Mouse (Mus musculus) limb, embryonic 14.5 days (tissue): Measurements from ENCODE around the gene Kdm4a. TPM values are rescaled to one million over a fixed set of nuclear protein-coding genes. Genes with fewer than 3 reads are reported as not detected.

Experiments
- ATAC-seq: fragments of 200-750 bp; cut with Nextera tagmentation; 2 replicates; pipeline ENCODE4 v1.8.0; 2017; ENCODE audit warnings: low read depth, moderate number of reproducible peaks, moderate TSS enrichment; ENCODE audit not compliant: low FRiP score
- DNase-seq: peaks from one replicate; pipeline ENCODE4 v3.0.0-alpha.2; 2015; ENCODE audit warnings: low spot score
- H3K27ac ChIP-seq: fragments of 300-500 bp; sonication (generic); replicated peaks from 2 replicates; pipeline ENCODE4 v1.5.1; 2014; ENCODE audit warnings: low read depth, mild to moderate bottlenecking, low read length, moderate library complexity, mixed read lengths
- H3K27me3 ChIP-seq: fragments of 300-500 bp; sonication (generic); 2 replicates; pipeline ENCODE4 v1.6.1; 2014; ENCODE audit warnings: low read length, mixed read lengths; ENCODE audit not compliant: control insufficient read depth, insufficient read depth
- H3K36me3 ChIP-seq: fragments of 300-500 bp; sonication (generic); 2 replicates; pipeline ENCODE4 v1.6.1; 2014; ENCODE audit warnings: mild to moderate bottlenecking, low read length, moderate library complexity, mixed read lengths; ENCODE audit not compliant: control insufficient read depth, insufficient read depth
- H3K4me1 ChIP-seq: fragments of 300-500 bp; sonication (generic); 2 replicates; pipeline ENCODE4 v1.6.1; 2014; ENCODE audit warnings: antibody characterized with exemption, low read length, mixed read lengths; ENCODE audit not compliant: control insufficient read depth, insufficient read depth
- H3K4me2 ChIP-seq: fragments of 300-500 bp; sonication (generic); replicated peaks from 2 replicates; pipeline ENCODE4 v1.6.1; 2014; ENCODE audit warnings: low read depth, mild to moderate bottlenecking, low read length, moderate library complexity; ENCODE audit not compliant: severe bottlenecking
- H3K4me3 ChIP-seq: fragments of 300-500 bp; sonication (generic); replicated peaks from 2 replicates; pipeline ENCODE4 v1.5.1; 2014; ENCODE audit warnings: low read length
- H3K9ac ChIP-seq: fragments of 300-500 bp; sonication (generic); 2 replicates; pipeline ENCODE4 v1.6.1; 2014; ENCODE audit warnings: mild to moderate bottlenecking, low read depth, low read length, moderate library complexity; ENCODE audit not compliant: severe bottlenecking
- H3K9me3 ChIP-seq: fragments of 300-500 bp; sonication (generic); 2 replicates; pipeline ENCODE4 v1.6.1; 2016; ENCODE audit warnings: low read length; ENCODE audit not compliant: control insufficient read depth
- POLR2A ChIP-seq: fragments of 200-500 bp; IDR thresholded peaks from 2 replicates; pipeline ENCODE4 v1.8.0; 2012; ENCODE audit warnings: inconsistent platforms, mild to moderate bottlenecking, moderate library complexity, borderline replicate concordance; ENCODE audit not compliant: insufficient read depth, insufficient read length; ENCODE audit errors: extremely low read depth
- WGBS: fragments of 180-500 bp; shearing (Covaris S2); extraction: QIAGEN DNeasy Blood & Tissue Kit; methylation state at CpG from one replicate; pipeline ENCODE4 v1.1.7; 2014; 5-methylcytosine and 5-hydroxymethylcytosine counted together
- polyA plus RNA-seq, 2 experiments: library from polyadenylated mRNA; depleted of rRNA in 1 of 2; stranded (reverse) in 1 of 2; unstranded in 1 of 2; fragments of >200 nt; fragmentation: Nextera tagmentation in 1 of 2; extraction: Ambion mirVana in 1 of 2; gene quantifications; 2 replicates each; pipeline versions ENCODE4 v1.2.1 to v1.2.3; 2012 to 2014

The Kdm4a gene
- polyA plus RNA-seq, 2 experiments: 42.1 to 89.2 TPM

- TF ChIP-seq POLR2A: no peak
- Histone ChIP-seq H3K4me1 (no peaks in the 10 kb centered on the region), H3K27me3 (no peaks in the 10 kb centered on the region), H3K9ac (no peak overlapping the region), H3K27ac (no peak overlapping the region), H3K4me3 (no peak overlapping the region), H3K4me2 (no peak overlapping the region), H3K36me3 (peaks cover 95% of the 10 kb centered on the region), H3K9me3 (no peaks in the 10 kb centered on the region)
- ATAC-seq: no peak
- no peak for DNase-seq
- WGBS: 93% methylated on average over 5 of the region's 5 CpGs
These were observed 25.0 kb downstream of the Kdm4a start for GRCm38 (mm10) chr4:118154889-118155288.

GRCm38 (mm10) chr4:118152020-118152785 is 27.6 kb downstream of the Kdm4a start:
- ATAC-seq: no peak
- Histone ChIP-seq H3K4me1 (no peaks in the 10 kb centered on the region), H3K27me3 (no peaks in the 10 kb centered on the region), H3K36me3 (peaks cover 95% of the 10 kb centered on the region), H3K27ac (no peak overlapping the region), H3K4me3 (no peak overlapping the region), H3K4me2 (no peak overlapping the region), H3K9ac (no peak overlapping the region), H3K9me3 (no peaks in the 10 kb centered on the region)
- no peak for DNase-seq
- no peak for TF ChIP-seq POLR2A
- WGBS: 95% methylated on average over 14 of the region's 17 CpGs

GRCm38 (mm10) chr4:118150804-118151203 is 29.0 kb downstream of the Kdm4a start:
- 93% methylated on average over 7 of the region's 7 CpGs for WGBS

GRCm38 (mm10) chr4:118149956-118150680 is 29.7 kb downstream of the Kdm4a start:
- Histone ChIP-seq H3K27ac (no peak overlapping the region), H3K4me3 (no peak overlapping the region), H3K4me2 (no peak overlapping the region), H3K9ac (no peak overlapping the region), H3K4me1 (no peaks in the 10 kb centered on the region), H3K27me3 (no peaks in the 10 kb centered on the region), H3K36me3 (peaks cover 97% of the 10 kb centered on the region), H3K9me3 (no peaks in the 10 kb centered on the region)
- no peak for ATAC-seq
- TF ChIP-seq POLR2A: no peak
- WGBS: 88% methylated on average over 14 of the region's 14 CpGs
- DNase-seq: no peak

More at GRCm38 (mm10) chr4:118150804-118151203, 29.0 kb downstream of the Kdm4a start:
- no peak for TF ChIP-seq POLR2A
- ATAC-seq (no peak), DNase-seq (no peak)
- H3K9ac ChIP-seq: no peak overlapping the region
- no peak overlapping the region for H3K4me3 ChIP-seq
- no peak overlapping the region for H3K4me2 ChIP-seq
- no peaks in the 10 kb centered on the region for H3K4me1 ChIP-seq
- no peaks in the 10 kb centered on the region for H3K9me3 ChIP-seq
- no peaks in the 10 kb centered on the region for H3K27me3 ChIP-seq
- peaks cover 97% of the 10 kb centered on the region for H3K36me3 ChIP-seq
- no peak overlapping the region for H3K27ac ChIP-seq

DNA sequence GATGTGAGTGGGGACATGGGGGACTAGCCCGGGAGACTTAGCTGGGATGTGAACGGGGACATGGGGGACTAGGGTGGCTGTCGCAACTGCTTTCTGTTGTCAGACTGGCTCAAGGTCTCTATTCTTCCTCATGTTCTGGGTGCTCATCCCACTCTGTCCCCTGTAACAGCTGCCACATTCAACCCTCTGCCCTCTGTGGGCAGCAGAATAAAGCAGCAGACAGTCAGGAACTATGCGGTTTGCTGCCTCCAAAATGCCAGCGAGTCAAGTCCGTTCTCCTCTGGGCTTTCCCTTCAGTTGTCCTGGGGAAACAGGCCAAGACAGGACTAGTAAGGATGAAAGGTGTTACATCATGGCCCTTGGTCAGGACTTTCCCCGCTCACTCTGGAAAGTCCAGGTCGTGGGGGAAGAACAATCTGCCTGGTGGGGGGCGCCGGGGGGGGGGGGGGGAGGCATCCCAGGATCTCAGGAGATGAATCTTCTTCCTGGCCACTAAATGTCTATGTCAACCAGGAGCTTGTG is 30.7 kb downstream of the Kdm4a start:
- Histone ChIP-seq H3K9ac (no peak overlapping the region; the same call in 1 of the 2 replicates), H3K4me2 (no peak overlapping the region), H3K9me3 (no peaks in the 10 kb centered on the region), H3K4me3 (no peak overlapping the region), H3K27ac (no peak overlapping the region), H3K27me3 (no peaks in the 10 kb centered on the region), H3K4me1 (no peaks in the 10 kb centered on the region), H3K36me3 (peaks cover 97% of the 10 kb centered on the region)
- 89% methylated on average over 9 of the region's 10 CpGs for WGBS
- no peak for TF ChIP-seq POLR2A
- no peak for ATAC-seq
- DNase-seq: no peak
